Mouse (Mus musculus) thymus, adult 2 months (tissue): Measurements from ENCODE around the gene Arpc5l.

ENCODE experiments used
- CTCF ChIP-seq: fragments of 200-500 bp; IDR thresholded peaks from 2 replicates; pipeline ENCODE4 v1.5.1; 2012; ENCODE audit warnings: mild to moderate bottlenecking, control low read depth, low read length, moderate library complexity, borderline replicate concordance; ENCODE audit not compliant: control insufficient read depth, poor library complexity, insufficient read depth; ENCODE audit errors: extremely low read depth
- POLR2A ChIP-seq: fragments of 200-500 bp; IDR thresholded peaks from 2 replicates; pipeline ENCODE4 v1.6.1; 2012; ENCODE audit warnings: mild to moderate bottlenecking, low read length, control low read depth, moderate library complexity; ENCODE audit not compliant: control insufficient read depth, poor library complexity, insufficient read depth; ENCODE audit errors: extremely low read depth

DNA sequence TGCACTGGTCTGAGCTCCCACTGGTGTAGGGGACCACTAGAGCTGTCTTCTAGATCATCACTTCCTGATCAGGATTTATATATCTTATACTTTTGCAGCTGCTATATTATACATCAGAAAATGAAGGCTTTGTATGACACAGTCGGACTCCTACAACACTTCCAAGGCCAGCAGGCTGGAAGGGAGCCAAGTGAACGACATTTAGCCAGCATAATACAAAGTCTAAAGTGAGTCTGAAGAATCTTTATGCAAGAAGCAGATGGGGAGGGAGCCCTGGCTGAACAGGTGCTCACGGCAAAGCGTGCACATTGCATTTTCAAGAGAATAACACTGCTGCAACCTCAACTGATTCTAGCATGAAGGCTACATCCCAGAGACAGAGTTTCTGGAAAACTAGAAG, 12.7 kb upstream of the Arpc5l start:
- no peak for TF ChIP-seq POLR2A
- no peak for TF ChIP-seq CTCF
